Mouse (Mus musculus): ENCODE measurements around the gene Slc22a15.

Gene Slc22a15

GRCm38 (mm10) chr3:101915048-101915801, 9.0 kb downstream of the Slc22a15 start:
- DNase-seq = peak; percentile 29 to 32

- no peak for DNase-seq
Measured at GRCm38 (mm10) chr3:101914266-101914665, 10.0 kb downstream of the Slc22a15 start.

DNA sequence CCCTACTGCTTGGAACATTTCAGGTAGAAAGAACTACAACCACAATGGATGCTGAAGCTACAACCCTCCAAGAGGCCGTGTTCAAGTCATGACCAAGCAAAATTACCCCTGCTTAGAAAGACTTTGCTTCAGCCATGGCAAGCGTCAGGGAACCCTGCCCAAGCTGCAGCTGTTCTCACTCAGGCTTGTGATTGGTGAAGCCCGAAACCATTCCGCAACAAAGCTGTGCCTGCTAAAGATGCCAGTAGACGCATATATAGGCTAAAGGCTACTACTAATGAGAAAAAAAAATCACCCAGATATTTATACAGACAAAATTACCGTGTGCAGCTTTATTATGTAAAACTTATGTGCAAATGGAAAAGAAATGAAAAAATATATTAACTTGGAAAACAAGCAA, 12.2 kb downstream of the Slc22a15 start:
- no peak for DNase-seq

DNA sequence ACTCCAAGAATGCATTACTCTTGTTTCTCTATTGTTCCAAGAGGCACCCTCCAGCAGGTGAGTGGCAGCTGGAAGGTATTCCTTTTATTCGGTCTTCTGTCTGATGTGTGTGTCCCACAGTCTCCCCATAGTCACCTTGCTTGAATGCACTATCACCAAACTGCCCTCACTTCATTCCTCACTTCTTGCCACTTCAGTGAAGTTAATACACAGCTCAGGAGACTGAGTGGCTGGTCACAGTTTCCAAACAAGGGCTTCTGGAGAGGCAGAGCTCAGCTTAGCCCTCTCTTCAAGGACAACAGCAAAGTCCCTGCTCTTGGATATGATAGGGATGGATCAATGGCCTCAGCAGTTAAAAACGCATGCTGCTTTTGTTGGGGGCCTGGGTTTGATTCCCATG, 17.2 kb downstream of the Slc22a15 start:
- no peak for DNase-seq

GRCm38 (mm10) chr3:101904776-101905175, 19.5 kb downstream of the Slc22a15 start:
- DNase-seq = no peak

DNA sequence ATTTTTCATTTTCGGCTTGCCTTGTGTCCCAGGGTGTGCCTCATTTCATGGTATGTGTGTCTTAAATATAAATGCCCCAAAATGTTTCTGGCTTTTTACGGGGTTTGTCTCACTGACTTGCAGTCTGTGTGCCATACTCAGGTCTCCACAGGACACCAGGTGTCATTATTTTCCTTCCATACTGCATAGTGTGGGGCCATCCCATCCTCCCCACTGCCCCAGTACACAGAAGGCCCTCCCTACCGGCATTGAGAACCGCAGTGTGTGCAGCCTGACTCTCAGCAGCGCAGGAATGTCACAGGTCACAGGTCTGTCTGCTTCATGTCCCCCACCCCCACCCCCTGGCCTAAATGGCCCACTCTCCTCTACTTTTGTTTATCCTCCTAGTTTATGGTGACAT, 21.2 kb downstream of the Slc22a15 start:
- DNase-seq = peak in 1 of 2 experiments; percentile 20

DNA sequence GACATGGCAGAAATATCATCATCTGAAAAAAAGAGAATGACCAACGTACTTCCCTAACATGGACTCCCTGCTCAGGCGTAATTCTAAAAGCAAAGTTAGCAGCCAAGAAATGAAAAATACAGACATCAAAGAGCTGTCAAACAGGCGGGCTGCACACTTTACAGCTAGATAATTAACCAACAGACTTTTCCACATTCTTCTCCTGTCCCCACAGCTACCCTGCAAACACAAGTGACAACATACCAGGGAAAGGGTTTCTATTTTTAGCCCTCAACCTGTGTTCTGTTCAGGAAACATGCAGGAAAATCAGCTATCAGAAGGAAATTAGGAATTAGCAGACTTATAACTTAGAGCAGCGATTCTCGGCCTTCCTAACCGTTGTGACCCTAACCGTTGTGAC, 21.9 kb downstream of the Slc22a15 start:
- DNase-seq = no peak

DNA sequence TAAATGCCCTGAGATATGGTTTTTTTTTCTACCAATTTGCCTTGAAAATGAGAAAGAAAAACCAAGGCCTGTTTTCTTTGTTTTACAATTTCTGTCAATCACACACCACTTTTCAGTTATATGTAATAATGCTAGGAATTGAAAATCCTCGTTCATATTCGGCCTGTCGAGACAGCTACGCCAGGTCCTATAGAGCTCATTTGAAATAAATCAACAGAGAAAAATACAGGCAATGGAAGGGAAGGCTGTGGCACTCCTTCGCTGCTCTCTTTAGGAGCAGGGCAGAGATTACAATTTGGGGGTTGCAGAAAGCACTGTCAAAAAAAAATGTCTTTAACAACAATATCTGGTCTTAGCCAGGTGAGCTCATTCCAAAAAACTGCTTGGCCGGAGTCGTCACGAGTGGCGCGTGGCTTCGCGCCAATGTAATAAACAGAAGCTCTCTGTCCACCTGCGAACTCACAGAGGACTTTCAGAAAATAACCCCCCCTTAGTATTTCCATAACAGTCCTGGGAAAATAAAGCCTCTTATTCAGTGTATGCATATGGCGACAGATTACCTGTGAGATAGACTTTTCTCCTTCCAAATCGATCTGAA, 26.8 kb downstream of the Slc22a15 start:
- DNase-seq = peak in 1 of 2 experiments; percentile 13

GRCm38 (mm10) chr3:101896893-101897292, 27.4 kb downstream of the Slc22a15 start:
- DNase-seq = peak; percentile 78 to 80

DNA sequence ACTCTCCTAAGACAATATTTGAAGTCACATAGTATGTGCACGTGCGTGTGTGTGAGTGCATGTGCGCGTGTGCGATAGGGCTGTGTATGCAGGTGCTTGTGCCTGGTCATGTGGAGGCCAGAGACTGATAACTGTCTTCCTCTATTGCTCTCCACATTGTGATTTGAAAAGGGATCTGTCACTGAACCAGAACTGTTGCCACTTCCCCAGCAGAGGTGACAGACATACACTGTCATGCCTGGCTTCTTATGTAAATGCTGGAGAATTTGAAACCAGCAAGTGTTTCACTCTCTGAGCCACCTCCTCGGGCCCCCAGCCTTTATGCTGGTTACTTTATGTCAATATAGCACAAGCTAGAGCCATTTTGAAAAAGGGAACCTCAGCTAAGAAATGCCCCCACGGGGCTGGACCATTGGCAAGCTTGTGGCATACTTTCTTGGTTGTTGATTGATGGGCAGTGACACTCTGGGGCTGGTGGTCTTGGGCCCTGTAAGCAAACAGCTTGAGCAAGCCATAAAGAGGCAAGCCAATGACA, 28.8 kb downstream of the Slc22a15 start:
- no peak for DNase-seq

DNA sequence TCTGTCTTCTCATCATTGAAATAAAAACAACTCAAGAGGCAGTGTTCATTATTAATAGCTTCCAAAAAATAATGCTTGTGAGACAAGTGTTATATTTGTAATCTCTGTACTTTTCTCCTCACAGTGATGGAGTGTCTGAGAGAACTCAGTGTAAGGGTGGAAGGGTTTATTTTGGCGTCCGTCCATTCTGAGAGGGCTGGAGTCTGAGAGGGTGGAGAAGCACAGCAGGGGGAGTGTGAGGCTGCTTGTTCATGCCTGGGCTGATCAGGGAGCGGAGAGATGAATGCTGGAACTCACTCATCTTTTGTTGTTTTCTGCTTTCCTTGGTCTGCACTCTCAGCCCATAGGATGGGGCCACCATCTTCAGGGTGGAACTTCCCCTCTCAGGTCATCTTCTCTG, 38.7 kb downstream of the Slc22a15 start:
- no peak for DNase-seq

DNA sequence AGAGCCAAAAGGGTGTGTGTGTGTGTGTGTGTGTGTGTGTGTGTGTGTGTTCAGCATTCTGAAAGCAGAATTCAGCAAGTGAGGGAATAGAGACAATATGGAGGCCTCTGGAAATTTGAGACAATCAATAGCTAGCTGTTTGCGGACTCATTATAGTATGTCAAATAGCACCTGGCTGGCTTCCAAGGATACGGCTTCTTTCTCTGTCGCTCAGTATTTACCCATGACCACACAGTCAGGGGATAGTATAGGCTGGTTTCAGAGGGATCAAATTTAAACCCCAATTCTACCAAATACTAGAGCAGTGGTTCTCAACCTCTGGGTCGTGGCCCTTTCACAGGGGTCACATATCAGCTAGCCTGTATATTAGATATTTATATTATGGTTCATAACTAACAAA, 39.2 kb downstream of the Slc22a15 start:
- DNase-seq = no peak

- DNase-seq = no peak
Measured at GRCm38 (mm10) chr3:101883902-101884301, 40.4 kb downstream of the Slc22a15 start.

GRCm38 (mm10) chr3:101881721-101882120, 42.5 kb downstream of the Slc22a15 start:
- DNase-seq = no peak

DNA sequence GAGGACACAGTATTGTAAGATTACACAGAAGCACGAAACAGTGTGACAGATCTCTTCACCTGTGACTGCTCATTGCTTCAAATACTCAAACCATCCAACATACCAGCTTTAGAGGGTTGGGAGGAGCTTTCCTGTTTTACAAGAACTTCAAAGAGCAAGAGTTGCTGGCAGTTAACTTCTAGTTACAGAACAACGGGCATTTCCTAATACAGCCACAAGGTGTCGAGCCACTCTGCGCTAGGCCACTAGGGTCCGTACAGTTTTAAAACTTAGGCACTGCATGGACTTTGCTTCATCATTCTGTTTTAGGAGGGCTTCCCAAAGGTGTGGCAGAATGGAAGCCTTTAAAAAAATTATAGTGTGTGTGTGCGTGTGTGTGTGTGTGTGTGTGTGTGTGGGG, 43.4 kb downstream of the Slc22a15 start:
- no peak for DNase-seq

DNA sequence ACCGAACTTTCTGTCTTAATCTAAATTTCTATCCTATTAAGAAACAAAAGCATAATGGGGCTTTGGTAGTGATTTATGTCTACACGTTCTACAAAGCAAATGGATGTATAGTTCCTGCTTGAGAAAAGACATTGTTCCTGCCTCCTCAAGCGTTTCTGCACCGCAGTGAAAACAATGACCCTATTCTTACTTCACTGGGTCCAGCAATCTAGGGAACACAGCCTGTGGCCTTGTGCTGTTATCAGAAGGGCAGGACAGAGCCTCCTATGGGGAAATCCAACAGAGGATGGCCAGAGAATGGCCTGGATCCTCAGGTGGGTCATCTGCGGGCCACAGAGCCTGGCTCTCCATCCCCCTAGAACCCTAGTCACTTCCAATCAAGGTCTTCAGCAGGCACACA, 46.1 kb downstream of the Slc22a15 start:
- DNase-seq = no peak

- DNase-seq = no peak
Measured at GRCm38 (mm10) chr3:101876459-101877285, 47.6 kb downstream of the Slc22a15 start.

GRCm38 (mm10) chr3:101875258-101875920, 48.9 kb downstream of the Slc22a15 start:
- DNase-seq = no peak

DNA sequence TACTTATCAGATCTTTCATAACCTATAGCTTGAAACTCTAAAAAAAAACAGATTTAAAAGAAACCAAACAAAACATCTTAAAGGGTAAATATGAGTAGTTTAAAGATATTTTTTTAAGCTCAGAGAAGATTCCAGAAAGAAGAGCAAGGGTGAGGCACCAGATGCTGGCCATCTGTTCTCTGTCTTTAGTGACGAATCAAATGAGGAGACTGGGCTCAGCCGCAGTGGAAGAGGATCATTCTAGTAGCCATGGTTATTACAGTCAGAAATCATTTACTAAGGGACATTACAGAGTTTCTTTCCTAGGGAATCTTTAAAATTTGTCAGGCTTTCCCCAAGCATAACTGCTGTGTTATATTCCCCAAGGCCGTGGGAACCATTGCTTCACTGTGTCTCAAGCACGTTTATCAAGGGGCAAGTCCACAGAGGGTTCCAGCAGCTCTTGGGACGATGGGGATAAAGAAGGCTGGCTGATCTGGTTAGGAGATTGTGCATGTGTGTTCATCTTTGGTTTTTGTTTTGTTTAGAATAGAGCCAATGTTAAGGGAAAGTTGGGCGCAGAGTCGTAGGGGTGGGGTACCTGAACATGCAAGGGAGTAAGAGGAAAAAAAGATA, 51.1 kb downstream of the Slc22a15 start:
- DNase-seq = no peak

GRCm38 (mm10) chr3:101871951-101872350, 52.3 kb downstream of the Slc22a15 start:
- no peak for DNase-seq

DNA sequence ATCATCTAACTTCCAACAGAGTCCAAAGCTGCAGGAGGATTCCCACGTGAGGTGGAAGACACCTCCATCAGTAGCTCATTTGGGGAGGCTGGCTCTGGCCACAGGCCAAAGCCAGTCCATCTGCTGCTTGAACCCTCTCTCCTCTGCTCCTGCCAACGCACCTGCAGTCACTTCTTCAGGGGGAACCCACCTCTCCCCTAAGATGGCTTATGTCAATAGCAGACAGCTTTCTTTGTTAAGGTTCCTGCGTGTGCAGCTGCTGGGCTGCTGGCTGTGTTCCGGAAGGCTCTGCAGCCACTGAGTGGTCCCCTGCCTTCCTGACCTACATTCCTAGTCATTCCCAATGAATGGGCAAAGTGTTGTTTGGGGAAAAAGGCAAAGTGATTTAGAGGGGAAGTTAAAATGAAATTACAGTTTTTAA, 57.2 kb downstream of the Slc22a15 start:
- DNase-seq = peak; percentile 81

DNA sequence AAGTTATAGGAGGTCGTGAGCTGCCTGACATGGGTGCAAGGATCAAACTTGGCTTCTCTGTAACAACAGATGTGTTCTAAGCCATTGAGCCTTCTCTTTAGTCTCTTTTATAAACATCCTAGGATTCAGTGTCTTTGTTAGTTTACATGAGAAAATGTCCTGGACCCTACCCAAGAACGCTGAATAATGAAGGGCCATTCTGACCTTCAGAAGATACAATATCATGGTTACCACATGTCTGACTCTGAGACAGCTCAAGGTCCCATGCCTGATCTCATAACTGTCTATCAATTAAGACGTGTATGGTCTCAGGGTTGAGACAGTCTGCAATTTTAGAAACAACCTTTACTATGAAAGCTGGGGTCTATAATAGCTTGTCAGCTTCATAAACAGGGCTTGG, 62.4 kb downstream of the Slc22a15 start:
- DNase-seq = no peak

Data from cerebellum, adult 18-20 months (tissue).